Mouse (Mus musculus): Measurements from ENCODE around the gene Ctnnbip1. TPM values are rescaled to one million over a fixed set of nuclear protein-coding genes. Genes with fewer than 3 reads are reported as not detected.

Gene Ctnnbip1
- polyA plus RNA-seq (2012; fragmentation: generic; extraction: Trizol): 19.9 TPM

GRCm38 (mm10) chr4:149517868-149518340 is at the start of gene Ctnnbip1:
Gene Ctnnbip1, plus strand, starts transcription at chr4:149518236.
- TF ChIP-seq SRF (IDR thresholded peaks at IDR 0.05; ENCODE audit: control insufficient read depth, insufficient read length, low read depth) (peak; percentile 44), CEBPB (IDR thresholded peaks at IDR 0.05; ENCODE audit: insufficient read depth, poor library complexity, severe bottlenecking) (no peak), TCF12 (IDR thresholded peaks at IDR 0.05; ENCODE audit: insufficient read depth, poor library complexity, severe bottlenecking) (no peak), POLR2A (IDR thresholded peaks at IDR 0.05; ENCODE audit: insufficient read length, low read depth) (peak; percentile 80), REST (IDR thresholded peaks at IDR 0.05; ENCODE audit: insufficient read depth, insufficient read length) (no peak), MYOG (IDR thresholded peaks at IDR 0.05; ENCODE audit: control insufficient read depth in 1 of 3, insufficient read depth in 1 of 3, insufficient read length in 2 of 3, low read depth in 2 of 3) (no peak), USF1 (IDR thresholded peaks at IDR 0.05; ENCODE audit: low read depth) (no peak), E2F4 (IDR thresholded peaks at IDR 0.05; ENCODE audit: insufficient read depth) (no peak), MYOD1 (IDR thresholded peaks at IDR 0.05; ENCODE audit: control insufficient read depth in 1 of 3, insufficient read length in 2 of 3, low read depth in 2 of 3) (no peak), MAX (IDR thresholded peaks at IDR 0.05; ENCODE audit: low read depth) (no peak), TCF3 (IDR thresholded peaks at IDR 0.05; ENCODE audit: insufficient read length, low read depth) (no peak), POLR2AphosphoS2 (IDR thresholded peaks at IDR 0.05; ENCODE audit: insufficient read length, low read depth) (peak; percentile 52)
- Histone ChIP-seq H3K36me3 (ENCODE audit: control insufficient read depth, insufficient read depth) (no peaks in the 10 kb centered on the region), H3K79me2 (ENCODE audit: control insufficient read depth, insufficient read depth) (peaks cover 4% of the 10 kb centered on the region), H3K27me3 (ENCODE audit: control insufficient read depth, insufficient read depth, insufficient read length) (no peaks in the 10 kb centered on the region), H3ac (ENCODE audit: control insufficient read depth, insufficient read length) (peak within 1 kb of the TSS; percentile 8), H3K4me3 (peak within 1 kb of the TSS; percentile 33), H3K4me2 (ENCODE audit: low read depth) (peak within 1 kb of the TSS; percentile 98)

- H3K4me2 ChIP-seq (ENCODE audit: low read depth): no peak overlapping the region
- no peak overlapping the region for H3K4me3 ChIP-seq
- no peak overlapping the region for H3ac ChIP-seq (ENCODE audit: control insufficient read depth, insufficient read length)
- no peaks in the 10 kb centered on the region for H3K27me3 ChIP-seq (ENCODE audit: control insufficient read depth, insufficient read depth, insufficient read length)
- TF ChIP-seq USF1 (IDR thresholded peaks at IDR 0.05; ENCODE audit: low read depth) (no peak), TCF12 (IDR thresholded peaks at IDR 0.05; ENCODE audit: insufficient read depth, poor library complexity, severe bottlenecking) (no peak), REST (IDR thresholded peaks at IDR 0.05; ENCODE audit: insufficient read depth, insufficient read length) (no peak), POLR2AphosphoS2 (IDR thresholded peaks at IDR 0.05; ENCODE audit: insufficient read length, low read depth) (no peak), TCF3 (IDR thresholded peaks at IDR 0.05; ENCODE audit: insufficient read length, low read depth) (no peak), E2F4 (IDR thresholded peaks at IDR 0.05; ENCODE audit: insufficient read depth) (no peak), MYOG (IDR thresholded peaks at IDR 0.05; ENCODE audit: control insufficient read depth in 1 of 3, insufficient read depth in 1 of 3, insufficient read length in 2 of 3, low read depth in 2 of 3) (no peak), MYOD1 (IDR thresholded peaks at IDR 0.05; ENCODE audit: control insufficient read depth in 1 of 3, insufficient read length in 2 of 3, low read depth in 2 of 3) (no peak), CEBPB (IDR thresholded peaks at IDR 0.05; ENCODE audit: insufficient read depth, poor library complexity, severe bottlenecking) (no peak), MAX (IDR thresholded peaks at IDR 0.05; ENCODE audit: low read depth) (no peak), POLR2A (IDR thresholded peaks at IDR 0.05; ENCODE audit: insufficient read length, low read depth) (no peak), SRF (IDR thresholded peaks at IDR 0.05; ENCODE audit: control insufficient read depth, insufficient read length, low read depth) (no peak)
- no peaks in the 10 kb centered on the region for H3K79me2 ChIP-seq (ENCODE audit: control insufficient read depth, insufficient read depth)
- peaks cover 8% of the 10 kb centered on the region for H3K36me3 ChIP-seq (ENCODE audit: control insufficient read depth, insufficient read depth)
Observed at GRCm38 (mm10) chr4:149469557-149469956, 48.5 kb upstream of the Ctnnbip1 start.

- TF ChIP-seq TCF3 (IDR thresholded peaks at IDR 0.05; ENCODE audit: insufficient read length, low read depth): no peak
- TF ChIP-seq MYOG (IDR thresholded peaks at IDR 0.05; ENCODE audit: control insufficient read depth in 1 of 3, insufficient read depth in 1 of 3, insufficient read length in 2 of 3, low read depth in 2 of 3): peak in 2 of 3 experiments; percentile 58 to 73
- peak in 2 of 3 experiments; percentile 59 to 60 for TF ChIP-seq MYOD1 (IDR thresholded peaks at IDR 0.05; ENCODE audit: control insufficient read depth in 1 of 3, insufficient read length in 2 of 3, low read depth in 2 of 3)
- H3K4me3 ChIP-seq: no peak overlapping the region
Observed at GRCm38 (mm10) chr4:149475096-149475495, 42.9 kb upstream of the Ctnnbip1 start.

GRCm38 (mm10) chr4:149477078-149477477 is 41.0 kb upstream of the Ctnnbip1 start, which contains the start of gene Tmem274:
Gene Tmem274, plus strand, starts transcription at chr4:149477378.
- H3K27me3 ChIP-seq (ENCODE audit: control insufficient read depth, insufficient read depth, insufficient read length): no peaks in the 10 kb centered on the region
- H3K4me3 ChIP-seq: no peak within 1 kb of the TSS
- H3K4me2 ChIP-seq (ENCODE audit: low read depth): no peak within 1 kb of the TSS
- no peak within 1 kb of the TSS for H3ac ChIP-seq (ENCODE audit: control insufficient read depth, insufficient read length)
- no peaks in the 10 kb centered on the region for H3K79me2 ChIP-seq (ENCODE audit: control insufficient read depth, insufficient read depth)
- H3K36me3 ChIP-seq (ENCODE audit: control insufficient read depth, insufficient read depth): no peaks in the 10 kb centered on the region
- TF ChIP-seq TCF12 (IDR thresholded peaks at IDR 0.05; ENCODE audit: insufficient read depth, poor library complexity, severe bottlenecking) (no peak), E2F4 (IDR thresholded peaks at IDR 0.05; ENCODE audit: insufficient read depth) (no peak), USF1 (IDR thresholded peaks at IDR 0.05; ENCODE audit: low read depth) (no peak), MYOG (IDR thresholded peaks at IDR 0.05; ENCODE audit: control insufficient read depth in 1 of 3, insufficient read depth in 1 of 3, insufficient read length in 2 of 3, low read depth in 2 of 3) (no peak), POLR2A (IDR thresholded peaks at IDR 0.05; ENCODE audit: insufficient read length, low read depth) (no peak), MAX (IDR thresholded peaks at IDR 0.05; ENCODE audit: low read depth) (no peak), TCF3 (IDR thresholded peaks at IDR 0.05; ENCODE audit: insufficient read length, low read depth) (no peak), SRF (IDR thresholded peaks at IDR 0.05; ENCODE audit: control insufficient read depth, insufficient read length, low read depth) (no peak), CEBPB (IDR thresholded peaks at IDR 0.05; ENCODE audit: insufficient read depth, poor library complexity, severe bottlenecking) (no peak), MYOD1 (IDR thresholded peaks at IDR 0.05; ENCODE audit: control insufficient read depth in 1 of 3, insufficient read length in 2 of 3, low read depth in 2 of 3) (no peak), POLR2AphosphoS2 (IDR thresholded peaks at IDR 0.05; ENCODE audit: insufficient read length, low read depth) (no peak), REST (IDR thresholded peaks at IDR 0.05; ENCODE audit: insufficient read depth, insufficient read length) (no peak)

More at GRCm38 (mm10) chr4:149475096-149475495, 42.9 kb upstream of the Ctnnbip1 start:
- H3K79me2 ChIP-seq (ENCODE audit: control insufficient read depth, insufficient read depth): no peaks in the 10 kb centered on the region
- no peaks in the 10 kb centered on the region for H3K27me3 ChIP-seq (ENCODE audit: control insufficient read depth, insufficient read depth, insufficient read length)
- no peak overlapping the region for H3ac ChIP-seq (ENCODE audit: control insufficient read depth, insufficient read length)
- no peaks in the 10 kb centered on the region for H3K36me3 ChIP-seq (ENCODE audit: control insufficient read depth, insufficient read depth)
- H3K4me2 ChIP-seq (ENCODE audit: low read depth): no peak overlapping the region
